Mouse (Mus musculus) CD8-positive naive resting alpha-beta T cell, adult 2 months (primary cell): ENCODE data around the gene Stoml1.
"Not testable (repeated sequence)": the region's sequence is repeated elsewhere in the genome, so short reads cannot be mapped to it uniquely, and the experiment has no call there.

Experiments
- DNase-seq, 2 experiments: peaks; one replicate each; pipeline ENCODE4 v3.0.0; 2022; ENCODE audit warnings: low read depth in 2 of 2, low spot score in 2 of 2

The Stoml1 gene

DNA sequence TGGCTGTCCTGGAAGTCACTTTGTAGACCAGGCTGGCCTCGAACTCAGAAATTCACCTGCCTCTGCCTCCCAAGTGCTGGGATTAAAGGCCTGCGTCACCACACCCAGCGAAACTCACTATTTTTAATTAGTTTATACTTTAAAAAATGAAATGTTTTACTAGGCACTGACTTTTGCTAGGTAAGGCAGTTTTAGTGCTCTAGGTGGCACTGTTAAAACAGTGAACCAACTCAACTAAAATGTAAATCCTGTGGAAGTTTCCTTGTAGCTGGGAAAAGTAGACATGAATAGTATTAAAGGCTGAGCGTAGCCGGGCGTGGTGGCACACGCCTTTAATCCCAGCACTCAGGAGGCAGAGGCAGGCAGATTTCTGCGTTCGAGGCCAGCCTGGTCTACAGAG is 18.6 kb downstream of the Stoml1 start:
- not testable (repeated sequence) for DNase-seq

DNA sequence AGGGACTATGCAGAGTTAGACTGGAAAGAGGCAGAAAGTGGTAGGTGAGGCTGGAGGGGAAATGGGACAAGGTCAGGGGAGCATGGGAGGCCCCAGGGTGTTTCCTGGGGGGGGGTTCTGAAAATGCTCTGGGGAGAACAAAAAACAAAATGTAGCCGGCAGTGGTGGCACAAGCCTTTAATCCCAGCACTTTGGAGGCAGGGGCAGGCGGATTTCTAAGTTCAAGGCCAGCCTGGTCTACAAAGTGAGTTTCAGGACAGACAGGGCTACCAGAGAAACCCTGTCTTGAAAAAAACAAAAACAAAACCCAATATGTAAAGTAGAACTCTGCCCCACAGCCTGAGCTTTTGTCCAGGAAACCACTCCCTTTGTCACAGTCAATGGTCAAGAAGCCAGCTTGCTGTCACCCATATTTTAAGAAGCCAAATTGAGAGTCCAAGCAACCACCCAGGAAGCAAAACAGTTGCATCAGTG is 19.1 kb downstream of the Stoml1 start:
- DNase-seq, result no peak

DNA sequence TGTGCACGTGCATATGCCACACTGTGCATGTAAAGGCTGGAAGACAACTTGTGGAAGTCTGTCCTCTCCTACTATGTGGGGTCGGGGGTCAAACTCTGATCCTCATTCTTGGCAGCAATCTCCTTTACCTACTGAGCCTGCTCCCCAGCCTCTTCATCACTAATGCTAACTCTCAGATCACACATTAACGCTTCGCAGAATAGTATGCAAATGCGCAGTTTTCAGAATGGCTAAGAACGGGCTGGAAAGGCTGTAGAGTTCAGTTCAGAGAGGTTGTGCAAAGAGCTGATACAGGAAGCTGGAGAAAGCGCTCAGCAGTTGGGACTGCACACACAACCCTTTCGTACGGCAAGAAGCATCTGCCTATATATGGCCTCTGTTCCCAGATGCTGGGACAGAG is 19.9 kb downstream of the Stoml1 start:
- no peak for DNase-seq

DNA sequence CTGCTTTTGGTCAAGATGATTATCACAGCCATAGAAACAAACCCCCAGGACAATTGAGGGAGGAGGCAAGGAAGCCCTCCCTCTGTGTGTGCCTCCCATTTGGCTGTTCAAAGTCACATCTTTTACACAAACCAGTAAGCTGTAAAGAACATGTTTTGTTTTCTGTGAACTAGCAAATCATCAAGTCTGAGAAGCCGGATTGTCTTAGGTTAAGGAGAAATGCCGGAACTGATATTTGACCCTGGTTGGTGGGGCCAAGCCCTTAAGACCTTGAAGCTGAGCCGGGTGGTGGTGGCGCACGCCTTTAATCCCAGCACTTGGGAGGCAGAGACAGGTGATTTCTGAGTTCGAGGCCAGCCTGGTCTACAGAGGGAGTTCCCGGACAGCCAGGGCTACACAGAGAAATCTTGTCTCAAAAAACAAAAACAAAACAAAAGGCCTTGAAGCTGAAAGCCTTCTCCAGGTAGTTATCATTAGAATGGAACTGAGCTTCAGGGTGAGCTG is 21.2 kb downstream of the Stoml1 start:
- no peak for DNase-seq

DNA sequence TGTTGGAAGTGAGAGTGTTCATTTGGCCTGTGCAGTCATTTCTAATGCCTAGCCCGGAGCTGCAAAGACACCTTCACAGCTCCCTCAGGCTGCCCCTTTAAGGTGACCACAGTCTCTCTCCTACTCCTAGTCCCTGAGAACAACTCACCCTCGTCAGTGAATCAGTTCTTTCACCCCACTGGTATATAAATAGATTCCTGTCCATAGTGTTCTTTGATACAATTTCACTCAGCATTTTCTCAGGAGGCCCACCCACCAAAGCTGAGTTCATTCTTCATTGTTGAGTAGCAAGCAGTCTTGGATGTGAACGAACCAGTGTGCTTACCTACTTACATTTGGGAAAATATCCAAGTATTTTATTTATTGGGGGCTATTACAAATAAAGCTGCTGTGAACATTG is 21.7 kb downstream of the Stoml1 start:
- no peak for DNase-seq

DNA sequence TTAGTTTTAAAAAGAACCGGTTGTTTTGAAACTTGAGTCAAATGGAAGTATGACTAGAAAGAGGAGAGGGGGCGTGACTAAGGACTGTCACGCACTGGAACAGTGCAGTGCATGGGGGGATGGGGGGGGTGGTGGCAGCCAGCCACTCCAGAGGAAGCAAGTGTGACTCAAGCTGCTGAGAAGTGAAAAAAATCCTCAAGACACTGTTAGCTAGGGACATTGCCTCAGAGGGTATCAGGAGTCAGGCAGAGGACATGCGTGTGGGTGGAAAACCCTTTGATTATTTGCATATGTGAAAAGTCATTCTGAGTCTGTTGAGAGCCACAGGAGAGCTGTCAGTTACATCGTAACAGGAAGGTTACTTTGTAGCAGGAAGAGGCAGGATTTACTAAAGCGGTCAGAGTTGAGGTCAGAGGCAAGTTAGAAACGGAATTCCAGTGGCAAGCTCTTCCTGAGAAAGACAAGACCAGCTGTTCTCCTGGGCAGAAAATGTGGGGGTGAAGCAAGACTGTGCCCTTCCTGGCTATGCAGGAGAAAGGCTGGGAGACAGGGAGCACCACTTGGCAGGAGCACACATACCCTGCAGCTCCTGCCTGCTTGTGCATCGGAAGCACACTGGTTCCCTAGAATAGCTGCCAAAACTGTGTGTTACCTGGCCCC is 22.3 kb downstream of the Stoml1 start:
- DNase-seq, result no peak

DNA sequence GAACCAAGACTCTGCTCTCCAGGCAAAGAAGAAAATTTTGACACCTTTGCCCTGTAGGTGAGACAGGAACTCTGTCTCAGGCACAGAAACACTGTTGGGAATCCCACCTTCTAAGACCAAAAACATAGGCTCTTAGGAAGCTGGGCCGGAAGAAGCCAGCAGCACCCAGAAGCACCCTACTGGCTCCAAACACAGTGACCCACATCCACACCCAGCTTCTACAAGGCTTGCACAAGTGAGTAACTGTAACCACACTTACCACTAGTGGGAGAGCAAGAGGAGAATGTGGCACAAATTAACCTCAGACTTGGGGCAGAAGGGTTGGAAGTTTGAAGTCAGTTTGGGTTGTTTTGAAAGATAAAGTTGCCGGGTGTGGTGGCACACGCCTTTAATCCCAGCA is 22.8 kb downstream of the Stoml1 start:
- DNase-seq, result peak in 1 of 2 experiments; percentile 30

DNA sequence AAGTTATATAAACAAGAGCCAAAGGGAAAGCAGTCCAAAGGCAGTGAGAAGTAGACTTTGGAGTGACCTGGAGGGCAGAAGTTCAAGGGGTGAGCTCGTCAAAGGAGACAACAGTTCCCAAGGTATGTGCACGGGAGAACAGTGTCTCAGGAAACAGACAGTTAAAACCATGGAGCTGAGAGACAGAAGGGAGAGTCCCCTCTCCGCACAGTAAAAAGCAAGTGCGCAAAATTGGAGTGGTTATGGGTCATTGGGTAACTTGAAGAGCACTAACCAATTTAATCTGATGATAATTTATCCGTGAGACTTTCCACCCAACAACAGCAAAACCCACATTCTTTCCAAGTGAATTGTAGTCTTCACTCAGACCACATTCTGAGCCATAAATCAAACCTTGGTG is 23.4 kb downstream of the Stoml1 start:
- DNase-seq, result no peak

DNA sequence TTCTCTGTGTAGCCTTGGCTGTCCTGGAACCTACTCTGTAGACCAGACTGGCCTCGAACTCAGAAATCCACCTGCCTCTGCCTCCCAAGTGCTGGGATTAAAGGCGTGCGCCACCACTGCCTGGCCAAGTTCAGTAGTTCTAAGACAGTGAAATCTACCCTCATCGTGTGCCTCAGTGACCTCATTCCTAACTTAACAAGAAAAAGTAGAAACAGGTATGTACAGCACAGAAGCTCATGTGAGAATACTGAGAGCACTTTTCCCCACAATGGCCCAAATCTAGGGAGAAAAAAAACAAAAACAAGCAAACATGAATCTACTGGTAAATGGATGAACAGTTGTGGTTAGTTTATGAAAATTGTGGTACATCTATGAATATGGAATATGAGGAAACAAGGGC is 25.3 kb downstream of the Stoml1 start:
- no peak for DNase-seq

DNA sequence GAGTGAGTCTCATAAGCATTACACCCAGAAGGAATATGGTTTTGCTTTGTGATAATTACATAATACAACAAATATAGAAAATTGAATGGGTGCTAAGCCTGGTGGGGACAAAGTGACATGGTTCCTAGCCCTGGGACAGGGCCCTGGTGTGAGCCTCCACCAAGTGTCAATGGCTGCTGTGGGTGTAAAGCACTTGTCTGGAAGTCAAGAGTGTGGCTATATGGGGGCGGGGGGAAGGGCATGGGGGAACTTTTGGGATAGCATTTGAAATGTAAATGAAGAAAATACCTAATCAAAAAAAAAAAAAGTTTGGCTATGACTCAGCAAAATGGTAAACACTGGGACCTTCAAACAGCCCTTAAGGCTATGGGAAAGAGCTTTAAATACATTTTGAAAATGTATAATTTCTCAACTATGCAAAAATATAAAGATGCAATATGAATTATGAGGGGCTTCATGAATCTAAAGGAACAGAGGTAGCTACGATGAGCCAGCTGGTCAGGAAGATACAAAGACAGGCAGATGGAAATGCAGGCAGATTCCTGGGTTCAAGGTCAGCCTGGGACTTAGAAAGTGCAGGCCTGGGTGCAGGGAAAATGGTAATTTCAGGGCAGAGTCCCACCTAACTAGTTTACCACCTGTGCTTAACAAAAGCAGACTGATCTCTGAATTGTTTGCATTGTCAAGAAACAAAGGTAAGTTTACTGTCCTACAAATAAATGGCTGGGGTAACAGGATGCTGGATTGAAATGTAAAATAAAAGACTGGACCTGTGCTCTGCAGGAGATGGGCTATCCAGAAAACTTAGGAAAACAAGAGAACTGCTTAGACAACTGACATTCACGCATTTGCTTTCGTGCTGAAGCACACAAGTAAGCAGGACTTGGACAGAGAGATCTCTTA is 26.1 kb downstream of the Stoml1 start:
- no peak for DNase-seq

DNA sequence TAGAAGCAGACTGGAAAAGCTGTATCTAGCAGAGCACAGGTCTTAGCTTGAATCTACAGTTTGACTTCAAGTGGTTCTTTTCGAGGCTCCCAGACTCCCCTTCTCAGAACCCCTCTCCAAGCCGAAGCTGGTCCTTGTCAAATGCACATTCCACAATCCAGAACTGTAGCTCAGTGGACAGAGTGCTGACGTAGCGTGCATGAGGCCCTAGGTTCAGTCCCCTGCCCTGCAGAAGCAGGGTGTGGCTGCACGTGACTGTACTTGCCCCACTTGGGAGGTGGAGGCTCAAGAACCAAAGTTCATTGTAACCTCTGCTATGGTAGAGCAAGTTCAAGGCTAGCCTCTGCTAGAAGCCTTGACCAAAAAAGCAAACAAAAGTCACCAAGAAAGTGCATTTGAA is 26.8 kb downstream of the Stoml1 start:
- no peak for DNase-seq

DNA sequence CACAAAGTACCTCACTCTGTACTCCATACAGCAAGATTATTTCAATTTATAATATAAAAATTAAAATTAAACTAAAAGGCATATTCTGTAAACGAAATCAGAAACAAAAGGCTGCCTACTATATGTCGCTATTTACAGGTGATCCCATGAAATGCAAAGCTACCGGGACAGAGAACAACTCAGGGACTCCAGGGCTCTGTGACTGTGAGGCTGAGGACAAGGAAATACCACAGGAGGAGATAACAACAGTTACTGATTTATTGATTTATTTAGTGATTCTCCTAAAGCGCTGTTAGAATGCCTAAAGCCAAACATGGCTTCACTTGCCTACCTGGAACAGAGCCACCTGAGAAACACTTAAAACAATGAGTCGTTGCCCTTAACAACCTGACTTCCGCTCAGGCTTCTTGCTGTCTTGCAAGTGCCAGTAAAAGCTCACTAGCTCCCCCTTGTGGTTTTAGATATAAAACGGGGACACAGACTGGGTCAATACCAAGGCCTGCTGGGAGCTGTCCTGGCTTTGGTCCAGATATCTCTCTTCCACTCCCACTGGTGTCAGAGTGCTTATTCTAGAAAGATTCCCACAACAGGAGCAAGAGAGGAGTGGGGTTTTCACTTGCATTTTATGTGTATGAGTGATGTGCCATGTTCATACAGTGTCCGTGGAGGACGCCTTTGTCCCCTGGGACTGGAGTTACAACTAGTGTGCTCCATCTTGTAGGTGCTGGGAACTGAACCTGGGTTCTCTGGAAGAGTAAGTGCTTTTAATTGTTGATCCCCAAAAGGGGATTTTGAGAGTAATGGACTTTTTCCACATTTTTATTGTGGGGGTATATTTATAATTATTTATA is 27.5 kb downstream of the Stoml1 start:
- peak; percentile 69 to 85 for DNase-seq

DNA sequence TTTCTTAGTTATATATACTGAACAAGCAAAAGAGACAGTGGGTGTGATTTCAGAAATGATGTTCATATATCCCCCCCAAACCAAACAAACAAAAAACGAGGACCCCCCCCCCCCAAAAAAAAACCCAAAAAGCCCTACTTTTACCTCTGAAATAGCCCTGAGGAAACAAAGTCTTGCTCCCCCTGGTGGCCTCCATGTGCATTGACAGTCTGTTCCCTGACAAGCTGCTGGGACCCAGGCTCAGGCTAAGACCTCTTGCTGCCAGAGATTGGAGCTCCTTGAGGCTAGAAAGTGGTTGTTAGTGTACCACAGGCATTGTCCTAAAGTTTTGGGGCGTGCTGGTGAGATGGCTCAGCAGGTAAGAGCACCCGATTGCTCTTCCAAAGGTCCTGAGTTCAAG is 28.6 kb downstream of the Stoml1 start:
- DNase-seq, result peak; percentile 24 to 45

DNA sequence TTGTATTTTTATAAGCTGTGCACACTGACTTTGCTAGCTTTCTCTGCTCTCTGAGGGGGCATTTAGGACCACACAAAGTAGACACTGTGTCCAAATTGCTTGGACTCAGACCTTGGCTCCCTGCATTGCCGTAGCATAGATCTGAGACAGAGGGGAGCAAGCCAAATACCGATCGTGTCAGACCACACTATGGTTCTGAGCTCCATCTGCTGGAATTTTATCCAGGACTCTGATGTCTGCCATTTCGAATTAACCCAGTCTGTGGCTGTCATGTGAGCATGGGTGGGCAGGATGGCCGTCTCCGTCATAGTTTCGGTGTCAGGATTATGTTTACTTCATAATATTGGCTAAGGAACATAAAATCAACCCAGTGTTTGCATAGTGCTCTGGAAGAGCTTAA is 30.5 kb downstream of the Stoml1 start:
- no peak for DNase-seq

DNA sequence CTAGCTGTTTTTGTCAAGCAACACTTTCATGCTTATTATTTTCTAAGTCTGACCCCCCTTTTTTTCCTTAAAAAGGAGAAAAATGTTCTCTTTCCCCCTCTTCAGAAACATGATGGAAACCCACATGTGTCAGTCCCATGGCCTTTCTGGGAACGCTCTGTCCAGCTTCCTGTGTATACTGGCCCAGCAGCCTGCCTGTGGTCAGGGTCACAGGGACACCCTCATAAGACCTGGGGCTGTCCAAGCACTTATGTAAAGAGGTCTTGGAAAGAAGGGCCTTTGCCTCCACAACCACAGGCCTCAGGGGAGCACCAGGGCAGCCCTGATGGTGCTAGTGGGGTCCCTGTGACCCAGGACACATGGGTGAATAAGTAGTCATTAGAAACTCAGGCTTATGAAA is 36.1 kb downstream of the Stoml1 start:
- no peak for DNase-seq

DNA sequence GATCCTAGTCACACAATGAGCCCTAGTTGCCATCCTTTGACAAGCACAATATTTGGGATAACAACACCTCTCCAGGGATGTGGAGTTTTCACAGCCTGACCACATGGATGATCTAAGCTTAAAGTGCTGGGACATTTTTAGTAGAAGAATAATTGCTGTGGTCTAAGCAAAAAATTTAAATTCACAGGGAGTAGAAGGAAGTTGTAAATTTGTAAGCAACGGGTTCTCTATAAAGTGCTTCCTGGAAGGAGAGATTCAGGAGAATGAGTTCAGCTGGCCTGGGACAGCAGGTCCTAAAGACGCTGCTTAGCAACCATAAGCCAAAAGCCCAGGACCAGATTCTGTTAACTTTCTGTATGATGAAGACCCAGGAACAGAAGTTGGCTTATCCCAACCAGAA is 36.9 kb downstream of the Stoml1 start:
- no peak for DNase-seq

DNA sequence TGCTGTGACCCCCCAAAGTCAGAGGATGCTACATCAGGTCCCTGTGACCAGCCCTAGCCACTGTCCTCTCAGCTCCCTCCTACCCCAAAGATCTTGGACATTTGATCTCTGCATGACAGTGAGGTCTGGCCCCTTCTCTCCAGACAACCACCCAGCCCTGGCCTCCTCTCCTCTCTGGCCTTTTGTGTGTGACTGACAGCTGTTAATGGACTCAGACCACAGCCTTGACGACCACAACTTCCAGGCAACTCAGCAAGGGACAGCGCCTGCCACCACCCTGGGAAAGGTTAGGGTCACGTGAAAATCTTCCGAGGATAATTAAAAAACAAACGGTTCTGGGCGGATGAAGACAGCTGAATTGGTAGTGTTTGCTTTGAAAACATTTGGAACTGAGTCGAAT is 41.6 kb downstream of the Stoml1 start:
- no peak for DNase-seq

DNA sequence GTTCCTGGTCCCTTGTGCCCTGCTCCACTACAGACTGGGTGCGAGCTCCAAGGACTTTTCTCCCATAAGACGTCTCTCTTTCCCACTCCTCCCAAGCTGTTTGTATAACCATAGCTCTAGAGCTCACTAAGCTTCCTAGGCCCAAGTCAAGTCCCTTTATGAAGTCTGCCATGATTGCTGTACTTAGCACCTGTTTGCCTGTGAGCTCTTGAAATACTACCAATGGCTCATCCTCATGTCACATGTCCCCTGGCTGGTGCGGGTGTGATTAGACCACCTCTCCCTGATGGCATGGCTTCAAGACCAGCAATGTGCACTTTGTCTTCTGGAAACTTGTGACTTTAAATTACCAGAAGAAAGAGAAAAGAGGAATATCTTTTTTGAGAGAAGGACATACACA is 42.4 kb downstream of the Stoml1 start:
- no peak for DNase-seq

DNA sequence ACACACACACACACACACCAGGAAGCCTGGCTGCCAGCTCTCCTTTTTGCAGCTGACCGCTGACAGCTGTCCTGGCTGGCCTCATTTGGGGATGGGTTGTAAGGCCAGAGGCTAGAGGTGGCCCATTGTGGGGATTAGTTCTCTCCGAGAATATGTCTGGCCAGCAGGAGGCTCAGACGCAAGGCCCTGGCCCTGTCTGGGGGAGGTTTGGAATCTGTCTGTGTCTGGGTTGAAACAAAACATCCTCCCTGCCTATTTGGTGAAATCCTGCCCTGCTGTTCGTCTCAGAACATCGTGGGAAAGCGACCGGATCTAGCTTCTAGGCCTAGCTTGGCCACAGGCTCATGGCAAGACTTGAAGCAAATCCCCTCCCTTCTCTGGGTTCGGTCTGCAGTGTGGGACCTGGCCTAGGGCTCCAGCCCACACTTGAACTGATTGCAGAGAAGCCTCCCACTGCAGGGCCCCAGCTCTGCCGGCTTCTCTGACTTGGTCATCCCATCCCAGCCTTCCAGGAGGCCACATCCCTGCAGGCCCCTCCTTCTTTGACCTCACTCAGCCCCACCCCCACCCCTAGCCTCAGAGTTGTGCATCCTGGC is 42.9 kb downstream of the Stoml1 start:
- DNase-seq, result no peak

DNA sequence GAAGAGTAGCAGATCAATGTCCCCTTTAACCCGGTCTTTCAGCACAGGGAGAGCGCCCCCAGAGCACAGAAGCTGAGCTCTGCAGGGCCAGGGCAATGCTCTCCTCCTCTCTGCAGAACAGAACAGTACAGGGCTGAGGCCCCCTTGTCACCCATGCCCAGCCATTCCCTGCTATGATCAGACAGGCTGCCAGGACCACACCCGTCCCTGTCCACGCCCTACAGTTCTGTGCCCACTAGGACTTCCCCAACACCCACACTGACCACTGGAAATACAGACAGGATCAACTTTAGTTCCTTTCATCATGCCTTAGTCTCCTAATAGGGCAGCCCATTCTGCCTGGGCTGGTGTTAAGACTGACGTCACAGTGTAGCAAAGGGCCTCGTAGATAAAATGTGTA is 44.1 kb downstream of the Stoml1 start:
- DNase-seq, result no peak

DNA sequence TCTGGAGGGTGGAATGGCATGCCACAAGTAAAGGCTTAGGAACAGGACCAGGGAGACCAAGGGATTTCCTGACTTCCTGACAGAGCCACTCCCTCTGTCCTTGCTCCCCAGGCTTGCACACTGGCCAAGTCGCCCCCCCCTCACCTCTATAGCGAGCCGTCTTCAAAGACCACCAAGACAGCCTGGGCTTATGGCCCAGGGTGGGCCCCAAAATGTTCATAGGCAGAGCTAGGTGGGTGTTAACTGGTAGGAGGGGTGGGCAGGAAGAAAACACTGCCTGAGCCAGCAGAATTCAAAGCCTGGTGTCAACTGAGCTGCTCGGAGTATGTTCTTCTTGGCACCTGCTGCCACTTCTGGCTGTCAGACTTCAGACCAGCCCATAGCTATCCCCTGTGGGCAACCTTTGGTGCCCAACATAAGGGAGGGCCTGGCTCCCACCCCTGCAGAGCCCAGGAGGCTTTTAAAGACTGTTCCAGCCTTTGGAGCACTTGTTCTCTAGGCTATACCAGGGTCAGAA is 45.1 kb downstream of the Stoml1 start:
- DNase-seq, result no peak
